Mouse (Mus musculus): Measurements from ENCODE around the gene Hyal3. TPM values are rescaled to one million over a fixed set of nuclear protein-coding genes. Genes with fewer than 3 reads are reported as not detected.
A peak's percentile ranks its signal among the peaks of the same experiment; 100 is the strongest.

Hyal3 gene
- total and polyA plus RNA-seq, 3 experiments, result 1.3 to 2.2 (median 1.4) TPM

- DNase-seq, result no peak
Observed at GRCm38 (mm10) chr9:107634406-107635278, 54.0 kb downstream of the Hyal3 start.

GRCm38 (mm10) chr9:107635279-107636028, 54.8 kb downstream of the Hyal3 start, which contains the start of gene Gnai2:
Gene Gnai2, minus strand, starts transcription at chr9:107635367.
- DNase-seq, result peak; percentile 99

Other genes with a start within 250 kb of the Hyal3 start
- gene Hemk1, start 242.5 kb upstream of the Hyal3 start, total RNA-seq (2021), result 10 to 100 TPM; 17.5 to 17.7 TPM
- gene Hemk1, start 242.5 kb upstream of the Hyal3 start, polyA plus RNA-seq (2012; rRNA removed), result 23.5 and 25.5 TPM in 2 replicates
- gene 6430571L13Rik, start 240.2 kb upstream of the Hyal3 start, total RNA-seq (2021), result 1 to 10 TPM in 1 of 2 experiments, under 1 TPM in 1; 0.69 to 1.9 TPM
- gene 6430571L13Rik, start 240.2 kb upstream of the Hyal3 start, polyA plus RNA-seq (2012; rRNA removed), result 1.3 and 1.4 TPM in 2 replicates
- 1 to 10 TPM; 6.9 to 7.1 TPM for gene Cacna2d2, start 181.2 kb upstream of the Hyal3 start, total RNA-seq (2021)
- 12.1 and 14.7 TPM in 2 replicates for gene Cacna2d2, start 181.2 kb upstream of the Hyal3 start, polyA plus RNA-seq (2012; rRNA removed)
- gene Tmem115, start 46.9 kb upstream of the Hyal3 start, total RNA-seq (2021), result 10 to 100 TPM; 43.2 to 48.1 TPM
- gene Tmem115, start 46.9 kb upstream of the Hyal3 start, polyA plus RNA-seq (2012; rRNA removed), result 84.2 and 96.5 TPM in 2 replicates
- 10 to 100 TPM; 14.6 to 22.0 TPM for gene Cyb561d2, start 38.6 kb upstream of the Hyal3 start, total RNA-seq (2021)
- gene Cyb561d2, start 38.6 kb upstream of the Hyal3 start, polyA plus RNA-seq (2012; rRNA removed), result 59.1 and 68.0 TPM in 2 replicates
- gene Nprl2, start 38.6 kb upstream of the Hyal3 start, total RNA-seq (2021), result 10 to 100 TPM; 27.9 to 31.5 TPM
- 24.2 and 31.9 TPM in 2 replicates for gene Nprl2, start 38.6 kb upstream of the Hyal3 start, polyA plus RNA-seq (2012; rRNA removed)
- gene Zmynd10, start 33.5 kb upstream of the Hyal3 start, total RNA-seq (2021), result under 1 TPM; 0.45 to 0.52 TPM
- 0.37 and 0.61 TPM in 2 replicates for gene Zmynd10, start 33.5 kb upstream of the Hyal3 start, polyA plus RNA-seq (2012; rRNA removed)
- 10 to 100 TPM; 15.5 to 18.6 TPM for gene Rassf1, start 29.3 kb upstream of the Hyal3 start, total RNA-seq (2021)
- gene Rassf1, start 29.3 kb upstream of the Hyal3 start, polyA plus RNA-seq (2012; rRNA removed), result 15.3 and 16.7 TPM in 2 replicates
- 10 to 100 TPM; 52.2 to 57.5 TPM for gene Tusc2, start 17.6 kb upstream of the Hyal3 start, total RNA-seq (2021)
- 88.2 and 94.1 TPM in 2 replicates for gene Tusc2, start 17.6 kb upstream of the Hyal3 start, polyA plus RNA-seq (2012; rRNA removed)
- 10 to 100 TPM; 36.8 to 52.8 TPM for gene Hyal2, start 12.9 kb upstream of the Hyal3 start, total RNA-seq (2021)
- 92.1 and 102 TPM in 2 replicates for gene Hyal2, start 12.9 kb upstream of the Hyal3 start, polyA plus RNA-seq (2012; rRNA removed)
- gene Hyal1, start 3.9 kb upstream of the Hyal3 start, total RNA-seq (2021), result 10 to 100 TPM; 13.7 to 15.2 TPM
- gene Hyal1, start 3.9 kb upstream of the Hyal3 start, polyA plus RNA-seq (2012; rRNA removed), result 6.3 and 7.0 TPM in 2 replicates
- gene Naa80, start 1.9 kb upstream of the Hyal3 start, total RNA-seq (2021), result 10 to 100 TPM; 15.9 to 19.2 TPM
- gene Naa80, start 1.9 kb upstream of the Hyal3 start, polyA plus RNA-seq (2012; rRNA removed), result 111 TPM in 2 replicates
- 10 to 100 TPM; 36.0 to 41.7 TPM for gene Ifrd2, start 6.8 kb downstream of the Hyal3 start, total RNA-seq (2021)
- gene Ifrd2, start 6.8 kb downstream of the Hyal3 start, polyA plus RNA-seq (2012; rRNA removed), result 67.3 and 80.0 TPM in 2 replicates
- 1 to 10 TPM; 3.7 to 4.1 TPM for gene Sema3b, start 28.4 kb downstream of the Hyal3 start, total RNA-seq (2021)
- 8.3 and 10.4 TPM in 2 replicates for gene Sema3b, start 28.4 kb downstream of the Hyal3 start, polyA plus RNA-seq (2012; rRNA removed)
- 100 to 1,000 TPM; 198 to 278 TPM for gene Gnai2, start 54.5 kb downstream of the Hyal3 start, total RNA-seq (2021)
- gene Gnai2, start 54.5 kb downstream of the Hyal3 start, polyA plus RNA-seq (2012; rRNA removed), result 330 and 345 TPM in 2 replicates
- gene Slc38a3, start 88.7 kb downstream of the Hyal3 start, total RNA-seq (2021), result 1 to 10 TPM in 1 of 2 experiments, under 1 TPM in 1; 0.48 to 2.7 TPM
- 1.7 and 4.1 TPM in 2 replicates for gene Slc38a3, start 88.7 kb downstream of the Hyal3 start, polyA plus RNA-seq (2012; rRNA removed)
- gene Gnat1, start 98.9 kb downstream of the Hyal3 start, total RNA-seq (2021), result under 1 TPM in 1 of 2 experiments, not detected in 1; 0.37 TPM
- 0.10 and 0.16 TPM in 2 replicates for gene Gnat1, start 98.9 kb downstream of the Hyal3 start, polyA plus RNA-seq (2012; rRNA removed)
- gene Sema3f, start 129.7 kb downstream of the Hyal3 start, total RNA-seq (2021), result 10 to 100 TPM; 27.2 to 34.8 TPM
- 95.1 and 106 TPM in 2 replicates for gene Sema3f, start 129.7 kb downstream of the Hyal3 start, polyA plus RNA-seq (2012; rRNA removed)
- 100 to 1,000 TPM in 1 of 2 experiments, 10 to 100 TPM in 1; 67.1 to 124 TPM for gene Rbm5, start 190.2 kb downstream of the Hyal3 start, total RNA-seq (2021)
- gene Rbm5, start 190.2 kb downstream of the Hyal3 start, polyA plus RNA-seq (2012; rRNA removed), result 61.7 and 67.8 TPM in 2 replicates